Mouse (Mus musculus) cerebellum, postnatal 4 days (tissue): ENCODE data around the gene Psd.
A peak's percentile ranks its signal among the peaks of the same experiment; 100 is the strongest.

Experiments
- DNase-seq, 2 experiments: peaks; one replicate each; pipeline ENCODE4 v3.0.0; 2022; ENCODE audit warnings: low spot score in 2 of 2, mixed read lengths in 1 of 2

Gene Psd

GRCm38 (mm10) chr19:46321101-46321943 is 5.6 kb downstream of the Psd start:
- no peak for DNase-seq

GRCm38 (mm10) chr19:46320076-46320785 is 6.7 kb downstream of the Psd start:
- DNase-seq = no peak

- DNase-seq = peak; percentile 35 to 63
Observed at GRCm38 (mm10) chr19:46318586-46319378, 8.2 kb downstream of the Psd start.

- DNase-seq = peak; percentile 28 to 31
Observed at GRCm38 (mm10) chr19:46318031-46318471, 8.9 kb downstream of the Psd start.

- DNase-seq = peak; percentile 16 to 18
Observed at GRCm38 (mm10) chr19:46317546-46317885, 9.4 kb downstream of the Psd start.

GRCm38 (mm10) chr19:46316846-46317545 is 10.0 kb downstream of the Psd start:
- DNase-seq = peak; percentile 3 to 25

GRCm38 (mm10) chr19:46315752-46316610 is 11.0 kb downstream of the Psd start:
- peak in 1 of 2 experiments; percentile 1 for DNase-seq

GRCm38 (mm10) chr19:46314872-46315742 is 11.8 kb downstream of the Psd start:
- DNase-seq = peak; percentile 0 to 18

- DNase-seq = peak in 1 of 2 experiments; percentile 19
Observed at GRCm38 (mm10) chr19:46314151-46314601, 12.8 kb downstream of the Psd start.

- peak in 1 of 2 experiments; percentile 19 for DNase-seq
Observed at GRCm38 (mm10) chr19:46313591-46313990, 13.4 kb downstream of the Psd start.

- DNase-seq = no peak
Observed at GRCm38 (mm10) chr19:46313116-46313515, 13.8 kb downstream of the Psd start.

GRCm38 (mm10) chr19:46312566-46312965 is 14.4 kb downstream of the Psd start:
- DNase-seq = peak in 1 of 2 experiments; percentile 22

GRCm38 (mm10) chr19:46311341-46311740 is 15.6 kb downstream of the Psd start:
- peak in 1 of 2 experiments; percentile 18 for DNase-seq

GRCm38 (mm10) chr19:46310312-46310865 is 16.6 kb downstream of the Psd start:
- no peak for DNase-seq

GRCm38 (mm10) chr19:46309651-46310305 is 17.2 kb downstream of the Psd start:
- DNase-seq = peak in 1 of 2 experiments; percentile 7

GRCm38 (mm10) chr19:46308706-46309435 is 18.1 kb downstream of the Psd start:
- DNase-seq = peak; percentile 91 to 92

- peak in 1 of 2 experiments; percentile 1 for DNase-seq
Observed at GRCm38 (mm10) chr19:46308303-46308702, 18.7 kb downstream of the Psd start.

- peak in 1 of 2 experiments; percentile 17 for DNase-seq
Observed at GRCm38 (mm10) chr19:46307781-46308180, 19.2 kb downstream of the Psd start.
